Mouse (Mus musculus) thymus, adult 2 months (tissue): ENCODE measurements around the gene Smad3. TPM values are rescaled to one million over a fixed set of nuclear protein-coding genes. Genes with fewer than 3 reads are reported as not detected.

ENCODE experiments used
- DNase-seq: peaks from one replicate; pipeline ENCODE4 v3.0.0; 2021
- H3K27ac ChIP-seq: fragments of 200-500 bp; 2 replicates; pipeline ENCODE4 v1.5.1; 2012; ENCODE audit warnings: low read length, control low read depth; ENCODE audit not compliant: control insufficient read depth, insufficient read depth
- H3K27me3 ChIP-seq: fragments of 200-500 bp; 2 replicates; pipeline ENCODE4 v1.6.1; 2012; ENCODE audit warnings: mild to moderate bottlenecking, low read length, moderate library complexity, mixed read lengths; ENCODE audit not compliant: control insufficient read depth, insufficient read depth
- H3K36me3 ChIP-seq: fragments of 200-500 bp; 2 replicates; pipeline ENCODE4 v1.6.1; 2012; ENCODE audit warnings: mild to moderate bottlenecking, low read length, moderate library complexity; ENCODE audit not compliant: control insufficient read depth, insufficient read depth
- H3K4me1 ChIP-seq: fragments of 200-500 bp; replicated peaks from 2 replicates; pipeline ENCODE4 v1.6.1; 2012; ENCODE audit warnings: low read length; ENCODE audit not compliant: control insufficient read depth, insufficient read depth
- H3K4me3 ChIP-seq: fragments of 200-500 bp; 2 replicates; pipeline ENCODE4 v1.5.1; 2012; ENCODE audit warnings: mild to moderate bottlenecking, low read length, control low read depth, moderate library complexity; ENCODE audit not compliant: control insufficient read depth, insufficient read depth
- CTCF ChIP-seq: fragments of 200-500 bp; IDR thresholded peaks from 2 replicates; pipeline ENCODE4 v1.5.1; 2012; ENCODE audit warnings: mild to moderate bottlenecking, control low read depth, low read length, moderate library complexity, borderline replicate concordance; ENCODE audit not compliant: control insufficient read depth, poor library complexity, insufficient read depth; ENCODE audit errors: extremely low read depth
- POLR2A ChIP-seq: fragments of 200-500 bp; IDR thresholded peaks from 2 replicates; pipeline ENCODE4 v1.6.1; 2012; ENCODE audit warnings: mild to moderate bottlenecking, low read length, control low read depth, moderate library complexity; ENCODE audit not compliant: control insufficient read depth, poor library complexity, insufficient read depth; ENCODE audit errors: extremely low read depth
- WGBS: fragments of 180-500 bp; shearing (Covaris S2); methylation state at CpG from one replicate; pipeline ENCODE4 v1.1.7; 2018; 5-methylcytosine and 5-hydroxymethylcytosine counted together
- polyA plus RNA-seq: library from polyadenylated mRNA; depleted of rRNA; stranded (reverse); fragments of >200 nt; gene quantifications from 2 replicates; pipeline ENCODE4 v1.2.3, GENCODE M21; 2012

Gene Smad3
- polyA plus RNA-seq, 1 experiment: 63.4 TPM

DNA sequence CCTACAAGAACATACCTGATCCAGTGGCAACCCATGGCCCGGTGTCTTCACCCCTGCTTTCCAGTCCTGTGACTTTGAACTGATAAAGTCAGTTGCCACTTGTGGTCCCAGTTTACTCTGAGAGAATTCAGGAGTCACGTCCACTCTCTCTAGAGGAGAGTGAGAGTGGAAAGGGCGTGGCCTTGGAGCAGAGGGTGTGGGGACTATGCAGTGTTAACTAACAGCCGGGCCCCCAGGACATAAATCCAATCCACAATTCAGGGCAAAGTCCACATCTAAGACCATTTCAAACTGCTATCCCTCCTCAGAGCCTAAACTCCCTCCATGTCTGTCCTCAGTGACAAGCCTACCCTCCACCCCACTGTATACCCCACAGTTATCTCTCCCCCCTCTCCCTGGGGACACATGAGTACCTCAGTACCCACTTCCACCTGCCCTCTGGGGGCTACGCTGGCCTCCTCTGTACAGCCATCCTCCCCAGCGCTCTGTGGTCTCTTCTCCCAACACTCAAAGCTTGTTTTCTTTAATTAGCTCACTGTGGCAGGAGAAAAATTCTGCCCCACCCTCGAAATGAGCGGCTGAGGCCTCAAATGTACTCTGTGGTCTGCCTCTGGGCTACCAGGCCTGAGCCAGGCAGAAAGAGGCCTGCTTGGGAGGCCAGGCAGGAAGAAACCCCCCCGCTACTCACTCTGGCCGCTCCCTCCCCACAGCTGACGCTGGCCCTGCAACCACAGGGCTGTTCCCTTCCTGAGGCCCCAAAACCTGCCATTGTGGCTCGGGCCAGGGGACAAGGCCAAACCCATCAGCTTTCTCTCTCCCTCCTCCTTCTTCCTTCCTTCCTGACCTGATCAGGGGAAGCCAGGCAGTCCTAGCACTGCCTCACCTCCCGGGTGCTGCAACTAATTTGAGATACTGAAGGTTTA is 31.4 kb downstream of the Smad3 start:
- 39% methylated on average over 13 of the region's 13 CpGs for WGBS
- H3K4me1 ChIP-seq: peaks cover 69% of the 10 kb centered on the region
- TF ChIP-seq POLR2A: no peak
- no peak for TF ChIP-seq CTCF
- no peaks in the 10 kb centered on the region for H3K27me3 ChIP-seq
- H3K27ac ChIP-seq: no peak overlapping the region
- DNase-seq: no peak
- no peak overlapping the region for H3K4me3 ChIP-seq
- H3K36me3 ChIP-seq: no peaks in the 10 kb centered on the region

GRCm38 (mm10) chr9:63724750-63725149 is 33.0 kb downstream of the Smad3 start:
- no peak for TF ChIP-seq CTCF
- TF ChIP-seq POLR2A: no peak
- DNase-seq: no peak
- H3K4me3 ChIP-seq: no peak overlapping the region
- H3K27me3 ChIP-seq: no peaks in the 10 kb centered on the region
- 21% methylated on average over 5 of the region's 5 CpGs for WGBS
- peaks cover 71% of the 10 kb centered on the region for H3K4me1 ChIP-seq
- H3K27ac ChIP-seq: no peak overlapping the region
- no peaks in the 10 kb centered on the region for H3K36me3 ChIP-seq

GRCm38 (mm10) chr9:63722918-63723317 is 34.9 kb downstream of the Smad3 start:
- peaks cover 88% of the 10 kb centered on the region for H3K4me1 ChIP-seq
- 98% methylated on average over 9 of the region's 9 CpGs for WGBS
- no peaks in the 10 kb centered on the region for H3K36me3 ChIP-seq
- TF ChIP-seq POLR2A (no peak), CTCF (no peak)
- no peak for DNase-seq
- H3K27me3 ChIP-seq: no peaks in the 10 kb centered on the region
- no peak overlapping the region for H3K27ac ChIP-seq
- H3K4me3 ChIP-seq: no peak overlapping the region

DNA sequence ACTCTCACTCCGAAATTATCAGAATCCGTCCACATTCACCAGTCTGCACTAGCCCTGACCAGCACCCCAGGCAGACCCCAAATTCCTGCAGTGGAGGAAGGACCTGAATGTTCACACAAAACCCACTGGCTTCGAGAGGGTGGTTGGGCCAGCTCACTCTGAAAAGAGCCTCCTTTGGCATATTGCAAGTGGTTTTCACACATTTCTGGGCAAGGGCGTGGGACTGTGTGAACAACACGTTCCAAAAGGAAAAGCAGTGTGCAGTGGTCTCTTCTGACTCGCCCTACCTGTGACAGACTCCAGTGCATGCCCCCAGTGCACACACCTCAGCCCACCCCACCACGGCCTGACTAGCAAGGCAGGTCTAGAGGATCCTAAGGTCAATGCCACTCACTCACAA is 35.4 kb downstream of the Smad3 start:
- H3K4me3 ChIP-seq: no peak overlapping the region
- peaks cover 89% of the 10 kb centered on the region for H3K4me1 ChIP-seq
- no peaks in the 10 kb centered on the region for H3K36me3 ChIP-seq
- no peak for DNase-seq
- TF ChIP-seq POLR2A (no peak), CTCF (no peak)
- 83% methylated on average over 7 of the region's 7 CpGs for WGBS
- peak overlapping the region; percentile 24; the same call in 1 of the 2 replicates for H3K27ac ChIP-seq
- no peaks in the 10 kb centered on the region for H3K27me3 ChIP-seq

DNA sequence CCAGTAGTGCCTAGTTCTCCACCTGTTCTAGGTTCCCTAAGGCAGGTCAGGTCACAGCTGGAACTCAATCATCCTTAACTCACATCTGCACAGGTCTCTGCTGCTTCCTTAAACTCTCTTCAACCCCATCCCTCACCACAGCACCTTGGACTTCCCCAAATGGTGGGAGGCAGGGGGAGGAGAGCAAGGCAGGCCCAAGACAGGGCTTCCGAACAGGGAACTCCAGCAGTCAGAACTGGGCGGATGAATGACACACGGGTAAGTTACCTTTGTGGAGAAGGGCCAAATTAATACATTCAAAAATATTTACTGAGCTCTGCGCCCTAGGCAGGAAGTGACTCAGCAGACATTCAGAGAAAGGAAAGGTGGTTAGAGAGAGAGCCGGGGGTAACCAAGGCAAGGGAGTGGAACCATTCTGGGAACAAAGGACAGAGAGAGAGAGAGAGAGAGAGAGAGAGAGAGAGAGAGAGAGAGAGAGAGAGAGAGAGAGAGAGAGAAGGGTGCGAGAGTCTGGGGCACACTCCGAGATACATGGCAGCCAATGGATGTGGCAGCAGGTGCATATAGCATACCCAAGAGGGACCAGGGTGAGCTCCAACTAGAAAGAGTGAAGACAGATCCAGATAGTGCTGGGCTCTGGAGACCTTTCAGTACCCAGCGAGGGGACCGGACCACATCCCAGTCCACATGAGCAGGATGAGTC is 36.1 kb downstream of the Smad3 start:
- H3K4me3 ChIP-seq: no peak overlapping the region
- H3K27ac ChIP-seq: peak overlapping the region; percentile 24; the same call in 1 of the 2 replicates
- no peaks in the 10 kb centered on the region for H3K27me3 ChIP-seq
- 17% methylated on average over 9 of the region's 9 CpGs for WGBS
- H3K4me1 ChIP-seq: peaks cover 88% of the 10 kb centered on the region
- H3K36me3 ChIP-seq: no peaks in the 10 kb centered on the region
- DNase-seq: peak; percentile 40
- TF ChIP-seq POLR2A (no peak), CTCF (no peak)

- no peak for TF ChIP-seq POLR2A
- no peak for TF ChIP-seq CTCF
- H3K36me3 ChIP-seq: no peaks in the 10 kb centered on the region
- WGBS: 5% methylated on average over 6 of the region's 6 CpGs
- peak; percentile 76 for DNase-seq
- peaks cover 88% of the 10 kb centered on the region for H3K4me1 ChIP-seq
- H3K4me3 ChIP-seq: no peak overlapping the region
- peak overlapping the region; percentile 1; the same call in 1 of the 2 replicates for H3K27ac ChIP-seq
- no peaks in the 10 kb centered on the region for H3K27me3 ChIP-seq
These were observed 37.1 kb downstream of the Smad3 start for GRCm38 (mm10) chr9:63720715-63721114.
